Mouse (Mus musculus): ENCODE results near the gene Pyy. TPM values are rescaled to one million over a fixed set of nuclear protein-coding genes. Genes with fewer than 3 reads are reported as not detected.

Gene Pyy
- polyA plus RNA-seq (2012; rRNA removed) = 9.6 TPM in 1 of 2 replicates, not detected in the other

GRCm38 (mm10) chr11:102107732-102108131 is at the start of gene Pyy:
Pyy (minus strand) TSS chr11:102107832.
- DNase-seq = no peak
- WGBS = 11% methylated on average over 9 of the region's 9 CpGs
- Histone ChIP-seq H3K4me3 (replicated peaks; ENCODE audit: extremely low read depth, low read depth, low read length) (no peak within 1 kb of the TSS), H3K4me1 (ENCODE audit: control insufficient read depth, insufficient read depth, low read length) (no peaks in the 10 kb centered on the region)
- TF ChIP-seq POLR2A (IDR thresholded peaks at IDR 0.05; ENCODE audit: borderline replicate concordance, extremely low read depth, low read depth, low read length) = no peak
- no peak for TF ChIP-seq CTCF (IDR thresholded peaks at IDR 0.05; ENCODE audit: insufficient read depth, low read length)

GRCm38 (mm10) chr11:102156786-102157089 is 49.1 kb upstream of the Pyy start:
- WGBS = 6% methylated on average over 1 of the region's 1 CpGs
- H3K4me3 ChIP-seq (replicated peaks; ENCODE audit: extremely low read depth, low read depth, low read length) = no peak overlapping the region
- DNase-seq = no peak
- TF ChIP-seq POLR2A (IDR thresholded peaks at IDR 0.05; ENCODE audit: borderline replicate concordance, extremely low read depth, low read depth, low read length) (no peak), CTCF (IDR thresholded peaks at IDR 0.05; ENCODE audit: insufficient read depth, low read length) (no peak)
- peaks cover 4% of the 10 kb centered on the region; the same call in 1 of the 2 replicates for H3K4me1 ChIP-seq (ENCODE audit: control insufficient read depth, insufficient read depth, low read length)

- H3K4me3 ChIP-seq (replicated peaks; ENCODE audit: extremely low read depth, low read depth, low read length) = peak within 1 kb of the TSS; percentile 81
- peak; percentile 86 for DNase-seq
- TF ChIP-seq POLR2A (IDR thresholded peaks at IDR 0.05; ENCODE audit: borderline replicate concordance, extremely low read depth, low read depth, low read length) (peak; percentile 70; the same call in 1 of the 2 replicates), CTCF (IDR thresholded peaks at IDR 0.05; ENCODE audit: insufficient read depth, low read length) (no peak)
- WGBS = under 1% methylated on average over 37 of the region's 37 CpGs
- H3K4me1 ChIP-seq (ENCODE audit: control insufficient read depth, insufficient read depth, low read length) = peaks cover 4% of the 10 kb centered on the region; the same call in 1 of the 2 replicates
These were observed 48.6 kb upstream of the Pyy start, which contains the start of gene Tmem101 for GRCm38 (mm10) chr11:102156039-102156785. Tmem101 (minus strand) TSS chr11:102156404.

GRCm38 (mm10) chr11:102147213-102147989 is 39.8 kb upstream of the Pyy start:
- 14% methylated on average over 34 of the region's 34 CpGs for WGBS
- DNase-seq = no peak
- Histone ChIP-seq H3K4me1 (ENCODE audit: control insufficient read depth, insufficient read depth, low read length) (peaks cover 3% of the 10 kb centered on the region; the same call in 1 of the 2 replicates), H3K4me3 (replicated peaks; ENCODE audit: extremely low read depth, low read depth, low read length) (no peak overlapping the region)
- TF ChIP-seq CTCF (IDR thresholded peaks at IDR 0.05; ENCODE audit: insufficient read depth, low read length) (no peak), POLR2A (IDR thresholded peaks at IDR 0.05; ENCODE audit: borderline replicate concordance, extremely low read depth, low read depth, low read length) (no peak)

- peaks cover 3% of the 10 kb centered on the region; the same call in 1 of the 2 replicates for H3K4me1 ChIP-seq (ENCODE audit: control insufficient read depth, insufficient read depth, low read length)
- no peak overlapping the region for H3K4me3 ChIP-seq (replicated peaks; ENCODE audit: extremely low read depth, low read depth, low read length)
- DNase-seq = no peak
- 14% methylated on average over 17 of the region's 17 CpGs for WGBS
- TF ChIP-seq CTCF (IDR thresholded peaks at IDR 0.05; ENCODE audit: insufficient read depth, low read length) = no peak
- no peak for TF ChIP-seq POLR2A (IDR thresholded peaks at IDR 0.05; ENCODE audit: borderline replicate concordance, extremely low read depth, low read depth, low read length)
These were observed 38.9 kb upstream of the Pyy start for GRCm38 (mm10) chr11:102146531-102146930.

- Histone ChIP-seq H3K4me3 (replicated peaks; ENCODE audit: extremely low read depth, low read depth, low read length) (no peak overlapping the region), H3K4me1 (ENCODE audit: control insufficient read depth, insufficient read depth, low read length) (peaks cover 3% of the 10 kb centered on the region; the same call in 1 of the 2 replicates)
- TF ChIP-seq CTCF (IDR thresholded peaks at IDR 0.05; ENCODE audit: insufficient read depth, low read length) (no peak), POLR2A (IDR thresholded peaks at IDR 0.05; ENCODE audit: borderline replicate concordance, extremely low read depth, low read depth, low read length) (no peak)
- WGBS = 5% methylated on average over 16 of the region's 16 CpGs
- DNase-seq = no peak
These were observed 38.4 kb upstream of the Pyy start for GRCm38 (mm10) chr11:102146005-102146404.

- TF ChIP-seq CTCF (IDR thresholded peaks at IDR 0.05; ENCODE audit: insufficient read depth, low read length) = no peak
- TF ChIP-seq POLR2A (IDR thresholded peaks at IDR 0.05; ENCODE audit: borderline replicate concordance, extremely low read depth, low read depth, low read length) = no peak
- H3K4me1 ChIP-seq (ENCODE audit: control insufficient read depth, insufficient read depth, low read length) = peaks cover 3% of the 10 kb centered on the region; the same call in 1 of the 2 replicates
- DNase-seq = no peak
- 1% methylated on average over 50 of the region's 50 CpGs for WGBS
- H3K4me3 ChIP-seq (replicated peaks; ENCODE audit: extremely low read depth, low read depth, low read length) = no peak within 1 kb of the TSS
These were observed 37.9 kb upstream of the Pyy start, which contains the start of gene Nags for GRCm38 (mm10) chr11:102145471-102146001. Nags (plus strand) TSS chr11:102145513.

- 24% methylated on average over 13 of the region's 13 CpGs for WGBS
- peaks cover 3% of the 10 kb centered on the region; the same call in 1 of the 2 replicates for H3K4me1 ChIP-seq (ENCODE audit: control insufficient read depth, insufficient read depth, low read length)
- H3K4me3 ChIP-seq (replicated peaks; ENCODE audit: extremely low read depth, low read depth, low read length) = no peak overlapping the region
- no peak for TF ChIP-seq CTCF (IDR thresholded peaks at IDR 0.05; ENCODE audit: insufficient read depth, low read length)
- no peak for TF ChIP-seq POLR2A (IDR thresholded peaks at IDR 0.05; ENCODE audit: borderline replicate concordance, extremely low read depth, low read depth, low read length)
- DNase-seq = no peak
These were observed 37.4 kb upstream of the Pyy start for GRCm38 (mm10) chr11:102144957-102145470.

GRCm38 (mm10) chr11:102142355-102142754 is 34.7 kb upstream of the Pyy start:
- no peak overlapping the region for H3K4me3 ChIP-seq (replicated peaks; ENCODE audit: extremely low read depth, low read depth, low read length)
- no peak for TF ChIP-seq CTCF (IDR thresholded peaks at IDR 0.05; ENCODE audit: insufficient read depth, low read length)
- no peak for TF ChIP-seq POLR2A (IDR thresholded peaks at IDR 0.05; ENCODE audit: borderline replicate concordance, extremely low read depth, low read depth, low read length)
- DNase-seq = no peak
- WGBS = 54% methylated on average over 7 of the region's 7 CpGs
- peaks cover 3% of the 10 kb centered on the region; the same call in 1 of the 2 replicates for H3K4me1 ChIP-seq (ENCODE audit: control insufficient read depth, insufficient read depth, low read length)

Measured in lung, adult 2 months (tissue).